ENCODE assay signal across 12 mouse cellular contexts in the genomic region with DNA sequence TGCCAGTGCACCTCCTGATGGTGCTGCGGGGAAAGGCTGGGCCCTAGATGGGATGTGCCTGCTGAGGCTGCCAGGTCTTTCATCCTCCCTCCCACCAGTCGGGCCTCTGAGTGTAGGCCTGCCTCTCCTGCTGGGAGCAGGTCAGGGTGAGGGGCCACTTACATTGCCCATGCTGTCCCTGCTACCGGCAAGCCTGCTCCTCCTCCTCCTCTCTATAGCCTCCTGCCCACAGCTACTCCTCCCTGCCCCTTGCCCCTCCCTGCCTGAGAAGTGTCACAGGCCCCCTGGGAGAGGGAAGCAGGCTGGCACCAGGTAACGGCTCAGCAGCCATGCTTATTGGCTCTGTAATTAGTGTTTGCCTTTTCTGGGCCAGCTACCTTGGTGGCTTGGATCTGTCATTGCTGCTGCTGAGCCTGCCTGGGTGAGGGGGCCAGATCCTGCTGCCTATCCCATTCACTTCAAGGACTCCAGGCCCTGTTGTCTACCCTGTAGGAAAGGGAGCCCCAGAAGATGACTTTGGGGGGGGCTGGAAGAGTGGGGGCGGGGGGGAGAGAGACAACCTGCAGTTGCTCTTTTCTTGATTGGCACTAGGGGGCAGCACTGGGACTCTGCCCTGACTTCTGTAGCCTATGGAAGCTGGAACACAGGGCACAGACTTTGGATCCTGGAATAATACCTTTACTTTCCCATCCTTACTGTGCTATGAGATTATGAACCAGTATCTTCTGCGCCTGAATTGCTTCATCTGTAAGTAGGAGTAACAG. TPM values are rescaled to one million over a fixed set of nuclear protein-coding genes. Genes with fewer than 3 reads are reported as not detected.
A peak's percentile ranks its signal among the peaks of the same experiment; 100 is the strongest.
DNase-seq lines count a peak whose midpoint lies in the region; ATAC-seq and TF ChIP-seq lines count a peak whose summit lies in the region.
"Had no signal": no experiment of that assay in that cellular context is flagged by ENCODE, and none has a peak within 500 bp of the region (broad histone marks: within the 10 kb centered on the region; RNA-seq: fewer than 3 reads in every experiment).

No protein-coding gene starts in this region.

- no peaks in the 10 kb centered on the region for H3K9me3 ChIP-seq in liver, embryonic 12.5 days (replicated peaks)
- H3K9me3 ChIP-seq in CH12.LX (replicated peaks; ENCODE audit: low read length): peaks cover 6% of the 10 kb centered on the region
- no peaks in the 10 kb centered on the region for H3K9me3 ChIP-seq in neural tube, embryonic 15.5 days (replicated peaks)
- H3K9me3 ChIP-seq: embryonic facial prominence, embryonic 15.5 days had no signal

- TF ChIP-seq CTCF in liver, adult 2 months (IDR thresholded peaks at IDR 0.05; ENCODE audit: low read depth, low read length): peak; percentile 64
- peak; percentile 69 to 71 for TF ChIP-seq CTCF in CH12.LX (conservative IDR thresholded peaks at IDR 0.05 in 1 of 2, IDR thresholded peaks at IDR 0.05 in 1 of 2; ENCODE audit: low read depth in 2 of 2, low read length in 2 of 2)
- TF ChIP-seq CTCF in embryonic fibroblast, embryonic 13.5 days (IDR thresholded peaks at IDR 0.05; ENCODE audit: borderline replicate concordance, insufficient read depth, low read length): 0 out of 2 replicates have a peak, but pooled peaks have one; percentile 7

- no peaks in the 10 kb centered on the region for H3K27me3 ChIP-seq in liver, adult 2 months (ENCODE audit: control insufficient read depth, insufficient read depth, low read length)
- H3K27me3 ChIP-seq in liver, embryonic 12.5 days (replicated peaks): peaks cover 63% of the 10 kb centered on the region
- H3K27me3 ChIP-seq in CH12.LX (replicated peaks): peaks cover 72% of the 10 kb centered on the region
- H3K27me3 ChIP-seq in neural tube, embryonic 15.5 days (replicated peaks): peaks cover 71% of the 10 kb centered on the region

- dilution Hi-C loops in CH12.LX (cut with MboI; ENCODE audit: extremely low pct_ligation_motif_present, extremely low pct_unique_long_range_greater_than_20kb, low sequenced_read_pairs): no loop called here

- no peak; the same call in 1 of the 2 replicates for TF ChIP-seq RAD21 in CH12.LX (IDR thresholded peaks at IDR 0.05; ENCODE audit: low read depth, low read length)

- ATAC-seq in liver, embryonic 12.5 days: no peak
- ATAC-seq in neural tube, embryonic 15.5 days (ENCODE audit: low FRiP score): no peak
- ATAC-seq in inflammation-experienced regulatory T-cells, adult 6 months: no peak

- in situ Hi-C loops in CH12.LX (cut with MboI; ENCODE audit: low pct_ligation_motif_present, low pct_unique_long_range_greater_than_20kb, low sequenced_read_pairs): no loop called here

- H3K27ac ChIP-seq in liver, adult 2 months (replicated peaks; ENCODE audit: insufficient read depth, low read depth, low read length): no peak overlapping the region
- H3K27ac ChIP-seq in liver, embryonic 12.5 days: no peak overlapping the region
- H3K27ac ChIP-seq in CH12.LX (ENCODE audit: insufficient read depth, low read depth): no peak overlapping the region
- H3K27ac ChIP-seq in embryonic fibroblast, embryonic 13.5 days (ENCODE audit: insufficient read depth, low read length): no peak overlapping the region
- H3K27ac ChIP-seq in neural tube, embryonic 15.5 days (replicated peaks): no peak overlapping the region
- H3K27ac ChIP-seq: embryonic facial prominence, embryonic 15.5 days had no signal

- 58% methylated on average over 6 of the region's 6 CpGs for WGBS in liver, adult 2 months
- 44% methylated on average over 6 of the region's 6 CpGs for WGBS in liver, embryonic 12.5 days (ENCODE audit: insufficient replicate concordance)
- 25% methylated on average over 6 of the region's 6 CpGs for WGBS in neural tube, embryonic 15.5 days

- no peak overlapping the region for H3K4me2 ChIP-seq in liver, embryonic 12.5 days
- no peak overlapping the region for H3K4me2 ChIP-seq in CH12.LX (ENCODE audit: insufficient read depth, low read depth, poor library complexity, severe bottlenecking)
- no peak overlapping the region for H3K4me2 ChIP-seq in neural tube, embryonic 15.5 days
- H3K4me2 ChIP-seq: embryonic facial prominence, embryonic 15.5 days had no signal

- no peak overlapping the region for H3K9ac ChIP-seq in liver, adult 2 months (ENCODE audit: low read depth, low read length)
- H3K9ac ChIP-seq in liver, embryonic 12.5 days: no peak overlapping the region
- no peak overlapping the region for H3K9ac ChIP-seq in CH12.LX (ENCODE audit: insufficient read depth, low read depth)
- no peak overlapping the region for H3K9ac ChIP-seq in neural tube, embryonic 15.5 days (replicated peaks)
- H3K9ac ChIP-seq: embryonic facial prominence, embryonic 15.5 days had no signal

- peaks cover 5% of the 10 kb centered on the region; the same call in 1 of the 2 replicates for H3K4me1 ChIP-seq in liver, adult 2 months (ENCODE audit: control insufficient read depth, insufficient read depth, low read length)
- H3K4me1 ChIP-seq in liver, embryonic 12.5 days: peaks cover 23% of the 10 kb centered on the region
- H3K4me1 ChIP-seq in CH12.LX (ENCODE audit: control insufficient read depth in 1 of 2, insufficient read depth in 2 of 2): peaks cover 10 to 11% of the 10 kb centered on the region in 2 experiments
- no peaks in the 10 kb centered on the region for H3K4me1 ChIP-seq in embryonic fibroblast, embryonic 13.5 days (ENCODE audit: control insufficient read depth, insufficient read depth, low read length)
- H3K4me1 ChIP-seq in neural tube, embryonic 15.5 days: peaks cover 20% of the 10 kb centered on the region

- DNase-seq in cerebellum, adult 18-20 months: peak; percentile 28 to 41
- no peak for DNase-seq in cerebellum, adult 11-12 months
- DNase-seq in liver, adult 2 months (ENCODE audit: extremely low read depth, low read depth, low spot score): peak; percentile 18
- DNase-seq in CH12.LX (ENCODE audit: extremely low read depth): peak; percentile 35
- DNase-seq: gastrocnemius, postnatal 10 days had no signal

- no peak for TF ChIP-seq EP300 in CH12.LX (IDR thresholded peaks at IDR 0.05; ENCODE audit: low read length)

- H3K4me3 ChIP-seq in liver, adult 2 months (ENCODE audit: insufficient read depth, low read depth, low read length): no peak overlapping the region
- no peak overlapping the region for H3K4me3 ChIP-seq in liver, embryonic 12.5 days
- no peak overlapping the region for H3K4me3 ChIP-seq in CH12.LX (replicated peaks in 1 of 3; ENCODE audit: low read depth in 2 of 3, low read length in 2 of 3, poor library complexity in 1 of 3)
- H3K4me3 ChIP-seq in embryonic fibroblast, embryonic 13.5 days (ENCODE audit: insufficient read depth, low read length): no peak overlapping the region
- H3K4me3 ChIP-seq in neural tube, embryonic 15.5 days (replicated peaks): no peak overlapping the region
- H3K4me3 ChIP-seq: embryonic facial prominence, embryonic 15.5 days had no signal

- no peaks in the 10 kb centered on the region for H3K79me2 ChIP-seq in liver, adult 2 months (ENCODE audit: control insufficient read depth, insufficient read depth, low read length)
- H3K79me2 ChIP-seq in CH12.LX (replicated peaks; ENCODE audit: control insufficient read depth, extremely low read depth, insufficient read depth, poor library complexity, severe bottlenecking): no peaks in the 10 kb centered on the region

- TF ChIP-seq POLR2A in liver, adult 2 months (IDR thresholded peaks at IDR 0.05; ENCODE audit: extremely low read depth, insufficient read depth, low read length): no peak
- TF ChIP-seq POLR2A in CH12.LX (IDR thresholded peaks at IDR 0.05; ENCODE audit: low read depth, low read length): no peak
- TF ChIP-seq POLR2A in embryonic fibroblast, embryonic 13.5 days (IDR thresholded peaks at IDR 0.05; ENCODE audit: low read depth, low read length): no peak

- H3K36me3 ChIP-seq in liver, adult 2 months (ENCODE audit: control insufficient read depth, insufficient read depth, low read length): no peaks in the 10 kb centered on the region
- H3K36me3 ChIP-seq in liver, embryonic 12.5 days: no peaks in the 10 kb centered on the region
- H3K36me3 ChIP-seq in CH12.LX (replicated peaks in 1 of 2; ENCODE audit: control insufficient read depth in 1 of 2, insufficient read depth in 1 of 2, low read length in 1 of 2): no peaks in the 10 kb centered on the region
- no peaks in the 10 kb centered on the region for H3K36me3 ChIP-seq in neural tube, embryonic 15.5 days
- H3K36me3 ChIP-seq: embryonic facial prominence, embryonic 15.5 days had no signal

RNA-seq across cellular contexts. Expression of a gene that starts 15.9 kb away (rescaled TPM):
- total RNA-seq in liver, adult 2 months (2014; rRNA removed): 0.20 and 0.28 TPM in 2 replicates
- polyA plus RNA-seq in liver, adult 2 months (2012; rRNA removed): 0.47 and 1.4 TPM in 2 replicates
- 2.6 and 2.9 TPM in 2 replicates for polyA plus RNA-seq in liver, embryonic 12.5 days (2016; fragmentation: Nextera tagmentation; extraction: Ambion mirVana)
- 0.04 and 0.25 TPM in 2 replicates for total RNA-seq in CH12.LX (2012; rRNA removed)
- total RNA-seq in CH12.LX (2014; rRNA removed): not detected in 2 replicates
- 0.08 TPM in 1 of 2 replicates, not detected in the other for polyA plus RNA-seq in CH12.LX (2012; ENCODE audit: insufficient read length, low read depth)
- polyA plus RNA-seq in embryonic fibroblast, embryonic 13.5 days (2011; ENCODE audit: insufficient read length, low read depth, missing spikeins): 0.56 and 0.68 TPM in 2 replicates
- 0.31 and 3.3 TPM in 2 replicates for polyA plus RNA-seq in neural tube, embryonic 15.5 days (2015; fragmentation: Nextera tagmentation; extraction: Ambion mirVana)
- 10 to 100 TPM in 1 of 3 experiments, 1 to 10 TPM in 2; 6.0 to 13.1 (median 9.7) TPM for polyA plus RNA-seq in inflammation-experienced regulatory T-cells, adult 6 months (2017; shearing (Covaris generic))

RNA-seq across cellular contexts. Expression of a gene that starts 20.6 kb away (rescaled TPM):
- total RNA-seq in liver, adult 2 months (2014; rRNA removed): 0.13 and 0.28 TPM in 2 replicates
- 0.54 and 0.72 TPM in 2 replicates for polyA plus RNA-seq in liver, adult 2 months (2012; rRNA removed)
- polyA plus RNA-seq in liver, embryonic 12.5 days (2016; fragmentation: Nextera tagmentation; extraction: Ambion mirVana): 0.74 and 0.87 TPM in 2 replicates
- 0.38 and 1.5 TPM in 2 replicates for total RNA-seq in CH12.LX (2012; rRNA removed)
- not detected in 2 replicates for total RNA-seq in CH12.LX (2014; rRNA removed)
- polyA plus RNA-seq in CH12.LX (2012; ENCODE audit: insufficient read length, low read depth): not detected in 2 replicates
- polyA plus RNA-seq in embryonic fibroblast, embryonic 13.5 days (2011; ENCODE audit: insufficient read length, low read depth, missing spikeins): 1.9 TPM in 1 of 2 replicates, not detected in the other
- polyA plus RNA-seq in neural tube, embryonic 15.5 days (2015; fragmentation: Nextera tagmentation; extraction: Ambion mirVana): 1.2 and 2.4 TPM in 2 replicates
- polyA plus RNA-seq in inflammation-experienced regulatory T-cells, adult 6 months (2017; shearing (Covaris generic)): 100 to 1,000 TPM; 125 to 133 (median 127) TPM

RNA-seq across cellular contexts. Expression of a gene that starts 22.4 kb away (rescaled TPM):
- total RNA-seq in liver, adult 2 months (2014; rRNA removed): not detected in 2 replicates
- polyA plus RNA-seq in liver, adult 2 months (2012; rRNA removed): not detected in 2 replicates
- 0.05 TPM in 1 of 2 replicates, not detected in the other for polyA plus RNA-seq in liver, embryonic 12.5 days (2016; fragmentation: Nextera tagmentation; extraction: Ambion mirVana)
- total RNA-seq in CH12.LX (2012; rRNA removed) (not detected in 2 replicates), CH12.LX (2014; rRNA removed) (not detected in 2 replicates)
- polyA plus RNA-seq in CH12.LX (2012; ENCODE audit: insufficient read length, low read depth): not detected in 2 replicates
- not detected in 2 replicates for polyA plus RNA-seq in embryonic fibroblast, embryonic 13.5 days (2011; ENCODE audit: insufficient read length, low read depth, missing spikeins)
- not detected in 2 replicates for polyA plus RNA-seq in neural tube, embryonic 15.5 days (2015; fragmentation: Nextera tagmentation; extraction: Ambion mirVana)
- polyA plus RNA-seq in inflammation-experienced regulatory T-cells, adult 6 months (2017; shearing (Covaris generic)): not detected
- total RNA-seq: gastrocnemius, postnatal 10 days; hematopoietic stem cell, adult 5-6 weeks; layer of hippocampus, postnatal 10 days had no signal

RNA-seq across cellular contexts. Expression of a gene that starts 41.6 kb away (rescaled TPM):
- total RNA-seq in liver, adult 2 months (2014; rRNA removed): 9.3 and 10.7 TPM in 2 replicates
- 18.4 and 20.8 TPM in 2 replicates for polyA plus RNA-seq in liver, adult 2 months (2012; rRNA removed)
- polyA plus RNA-seq in liver, embryonic 12.5 days (2016; fragmentation: Nextera tagmentation; extraction: Ambion mirVana): 33.0 and 36.2 TPM in 2 replicates
- 55.1 and 61.6 TPM in 2 replicates for total RNA-seq in CH12.LX (2012; rRNA removed)
- total RNA-seq in CH12.LX (2014; rRNA removed): 29.0 TPM in 2 replicates
- polyA plus RNA-seq in CH12.LX (2012; ENCODE audit: insufficient read length, low read depth): 71.1 and 83.3 TPM in 2 replicates
- polyA plus RNA-seq in embryonic fibroblast, embryonic 13.5 days (2011; ENCODE audit: insufficient read length, low read depth, missing spikeins): 79.9 and 108 TPM in 2 replicates
- 402 and 456 TPM in 2 replicates for polyA plus RNA-seq in neural tube, embryonic 15.5 days (2015; fragmentation: Nextera tagmentation; extraction: Ambion mirVana)
- polyA plus RNA-seq in inflammation-experienced regulatory T-cells, adult 6 months (2017; shearing (Covaris generic)): 100 to 1,000 TPM; 124 to 249 (median 126) TPM

Comparison
In these comparisons a context has a peak if more than half of its experiments do, and no peak if none do; other contexts are left out.
1. CTCF ChIP-seq: peak in every context shown above with its lines; median percentile 70 in CH12.LX; 64 in liver, adult 2 months; 7 in embryonic fibroblast, embryonic 13.5 days.
2. RNA of a gene that starts 20.6 kb away (polyA plus RNA-seq): 125 to 133 TPM in inflammation-experienced regulatory T-cells, adult 6 months; 1.9 TPM in embryonic fibroblast, embryonic 13.5 days, 1.2 to 2.4 TPM in neural tube, embryonic 15.5 days, 0.74 to 0.87 TPM in liver, embryonic 12.5 days, 0.54 to 0.72 TPM in liver, adult 2 months and not detected in CH12.LX; every median in the first group is over 10 times any median in the second.